Mouse (Mus musculus): ENCODE data around the gene Arsb.

- TF ChIP-seq CTCF (IDR thresholded peaks at IDR 0.05; ENCODE audit: low read depth) = peak; percentile 48
- no peak for TF ChIP-seq EP300 (IDR thresholded peaks at IDR 0.05; ENCODE audit: low read depth)
Observed at GRCm38 (mm10) chr13:93792945-93793642, 21.7 kb downstream of the Arsb start.

Data from liver, postnatal 0 days (tissue).